Mouse (Mus musculus) macrophage (primary cell): ENCODE measurements around the gene Mt2. TPM values are rescaled to one million over a fixed set of nuclear protein-coding genes. Genes with fewer than 3 reads are reported as not detected.

Experiments
- H3K27ac ChIP-seq: fragments of 350-480 bp; formaldehyde crosslinking; 2 replicates; pipeline ENCODE4 v1.9.0; 2021
- H3K36me3 ChIP-seq: fragments of 350-480 bp; formaldehyde crosslinking; 2 replicates; pipeline ENCODE4 v1.9.0; 2021; ENCODE audit errors: inconsistent target
- H3K4me3 ChIP-seq: fragments of 350-480 bp; formaldehyde crosslinking; 2 replicates; pipeline ENCODE4 v1.9.0; 2021; ENCODE audit errors: inconsistent target
- H3K79me2 ChIP-seq: fragments of 350-480 bp; formaldehyde crosslinking; 2 replicates; pipeline ENCODE4 v1.9.0; 2021; ENCODE audit errors: inconsistent target
- WGBS: methylation state at CpG from one replicate; pipeline ENCODE4 v1.1.7; 2026; ENCODE audit warnings: inconsistent platforms; ENCODE audit not compliant: missing documents; 5-methylcytosine and 5-hydroxymethylcytosine counted together
- polyA plus RNA-seq: library from polyadenylated mRNA; stranded (reverse); fragments of 250-400 nt; gene quantifications from 3 replicates; pipeline ENCODE4 v1.2.4, GENCODE M21; 2018; ENCODE audit warnings: inconsistent platforms

Mt2 gene
- polyA plus RNA-seq, 1 experiment from 2014 or later: 36.5 TPM

GRCm38 (mm10) chr8:94204043-94204442 lies 31.6 kb downstream of the Mt2 start:
- no peak overlapping the region for H3K27ac ChIP-seq
- no peaks in the 10 kb centered on the region for H3K36me3 ChIP-seq
- no peak overlapping the region for H3K4me3 ChIP-seq
- H3K79me2 ChIP-seq: no peaks in the 10 kb centered on the region
- WGBS: 74% methylated on average over 3 of the region's 3 CpGs

GRCm38 (mm10) chr8:94205736-94206135 lies 33.3 kb downstream of the Mt2 start:
- H3K4me3 ChIP-seq: no peak overlapping the region
- H3K36me3 ChIP-seq: no peaks in the 10 kb centered on the region
- no peak overlapping the region for H3K27ac ChIP-seq
- no peaks in the 10 kb centered on the region for H3K79me2 ChIP-seq
- WGBS: 17% methylated on average over 5 of the region's 5 CpGs

GRCm38 (mm10) chr8:94206256-94206655 lies 33.8 kb downstream of the Mt2 start:
- no peak overlapping the region for H3K27ac ChIP-seq
- no peaks in the 10 kb centered on the region for H3K36me3 ChIP-seq
- H3K79me2 ChIP-seq: no peaks in the 10 kb centered on the region
- 92% methylated on average over 6 of the region's 8 CpGs for WGBS
- no peak overlapping the region for H3K4me3 ChIP-seq

GRCm38 (mm10) chr8:94207491-94207890 lies 35.0 kb downstream of the Mt2 start:
- no peak overlapping the region for H3K27ac ChIP-seq
- H3K79me2 ChIP-seq: no peaks in the 10 kb centered on the region
- 50% methylated on average over 2 of the region's 2 CpGs for WGBS
- H3K36me3 ChIP-seq: no peaks in the 10 kb centered on the region
- no peak overlapping the region for H3K4me3 ChIP-seq

GRCm38 (mm10) chr8:94209639-94210038 lies 37.2 kb downstream of the Mt2 start:
- no peak overlapping the region for H3K4me3 ChIP-seq
- H3K36me3 ChIP-seq: no peaks in the 10 kb centered on the region
- no peaks in the 10 kb centered on the region for H3K79me2 ChIP-seq
- WGBS: 92% methylated on average over 6 of the region's 6 CpGs
- no peak overlapping the region for H3K27ac ChIP-seq

GRCm38 (mm10) chr8:94210225-94210624 lies 37.8 kb downstream of the Mt2 start:
- H3K79me2 ChIP-seq: peaks cover 5% of the 10 kb centered on the region
- no peak overlapping the region for H3K27ac ChIP-seq
- 91% methylated on average over 3 of the region's 3 CpGs for WGBS
- H3K36me3 ChIP-seq: no peaks in the 10 kb centered on the region
- H3K4me3 ChIP-seq: no peak overlapping the region

- peak overlapping the region; percentile 10; the same call in 1 of the 2 replicates for H3K4me3 ChIP-seq
- 62% methylated on average over 6 of the region's 6 CpGs for WGBS
- no peaks in the 10 kb centered on the region for H3K36me3 ChIP-seq
- H3K27ac ChIP-seq: no peak overlapping the region
- peaks cover 41% of the 10 kb centered on the region for H3K79me2 ChIP-seq
Observed at GRCm38 (mm10) chr8:94213819-94214218, 41.4 kb downstream of the Mt2 start.

- Histone ChIP-seq H3K4me3 (peak within 1 kb of the TSS; percentile 61), H3K27ac (no peak within 1 kb of the TSS), H3K36me3 (no peaks in the 10 kb centered on the region), H3K79me2 (peaks cover 48% of the 10 kb centered on the region)
- WGBS: 1% methylated on average over 67 of the region's 68 CpGs
Observed at GRCm38 (mm10) chr8:94214252-94215173, 42.0 kb downstream of the Mt2 start, which contains the start of gene Nup93. TSS of gene Nup93 (plus strand) at chr8:94214564.

Other genes with a start within 250 kb of the Mt2 start
- 58.0 to 95.8 TPM (median 83.8 TPM) in 3 replicates for gene Amfr, start 159.8 kb upstream of the Mt2 start, polyA plus RNA-seq
- gene Nudt21, start 135.6 kb upstream of the Mt2 start, polyA plus RNA-seq: 14.7 to 21.2 TPM (median 18.5 TPM) in 3 replicates
- gene Ogfod1, start 135.5 kb upstream of the Mt2 start, polyA plus RNA-seq: 9.5 to 14.0 TPM (median 11.2 TPM) in 3 replicates
- gene Bbs2, start 73.7 kb upstream of the Mt2 start, polyA plus RNA-seq: 2.6 to 5.6 TPM (median 3.7 TPM) in 3 replicates
- gene Mt4, start 35.5 kb upstream of the Mt2 start, polyA plus RNA-seq: not detected in 3 replicates
- gene Mt3, start 20.1 kb upstream of the Mt2 start, polyA plus RNA-seq: not detected in 3 replicates
- gene Mt1, start 6.4 kb downstream of the Mt2 start, polyA plus RNA-seq: 337 to 418 TPM (median 412 TPM) in 3 replicates
- gene Nup93, start 41.9 kb downstream of the Mt2 start, polyA plus RNA-seq: 20.6 to 35.1 TPM (median 24.9 TPM) in 3 replicates
- gene Slc12a3, start 156.5 kb downstream of the Mt2 start, polyA plus RNA-seq: not detected in 3 replicates
- gene Herpud1, start 213.8 kb downstream of the Mt2 start, polyA plus RNA-seq: 10.5 to 51.9 TPM (median 22.0 TPM) in 3 replicates